Mouse (Mus musculus) hindbrain, embryonic 12.5 days (tissue): ENCODE measurements at regions not wholly inside any gene's neighbourhood (a gene's known extent, or its start where the extent isn't known, plus 50 kb on each side); places are given as distances from the start of the nearest gene placed in this dataset.

ENCODE experiments used
- ATAC-seq: fragments of 200-750 bp; cut with Nextera tagmentation; 2 replicates; pipeline ENCODE4 v1.8.0; 2017; ENCODE audit warnings: moderate TSS enrichment; ENCODE audit not compliant: low FRiP score
- H3K27ac ChIP-seq: fragments of 300-500 bp; sonication (generic); 2 replicates; pipeline ENCODE4 v1.5.1; 2016; ENCODE audit warnings: mild to moderate bottlenecking
- H3K27me3 ChIP-seq: fragments of 300-500 bp; sonication (generic); 2 replicates; pipeline ENCODE4 v1.6.1; 2016; ENCODE audit warnings: mild to moderate bottlenecking
- H3K36me3 ChIP-seq: fragments of 300-500 bp; sonication (generic); 2 replicates; pipeline ENCODE4 v1.6.1; 2016; ENCODE audit warnings: mild to moderate bottlenecking
- H3K4me1 ChIP-seq: fragments of 300-500 bp; sonication (generic); 2 replicates; pipeline ENCODE4 v1.6.1; 2016
- H3K4me2 ChIP-seq: fragments of 300-500 bp; sonication (generic); replicated peaks from 2 replicates; pipeline ENCODE4 v1.6.1; 2016; ENCODE audit warnings: mild to moderate bottlenecking
- H3K4me3 ChIP-seq: fragments of 300-500 bp; sonication (generic); 2 replicates; pipeline ENCODE4 v1.5.1; 2016; ENCODE audit warnings: mild to moderate bottlenecking
- H3K9ac ChIP-seq: fragments of 300-500 bp; sonication (generic); 2 replicates; pipeline ENCODE4 v1.6.1; 2016; ENCODE audit warnings: mild to moderate bottlenecking, moderate library complexity
- H3K9me3 ChIP-seq: fragments of 300-500 bp; sonication (generic); replicated peaks from 2 replicates; pipeline ENCODE4 v1.6.1; 2016; ENCODE audit warnings: mild to moderate bottlenecking
- WGBS: fragments of 180-500 bp; shearing (Covaris S2); methylation state at CpG from one replicate; pipeline ENCODE4 v1.1.7; 2016; 5-methylcytosine and 5-hydroxymethylcytosine counted together

DNA sequence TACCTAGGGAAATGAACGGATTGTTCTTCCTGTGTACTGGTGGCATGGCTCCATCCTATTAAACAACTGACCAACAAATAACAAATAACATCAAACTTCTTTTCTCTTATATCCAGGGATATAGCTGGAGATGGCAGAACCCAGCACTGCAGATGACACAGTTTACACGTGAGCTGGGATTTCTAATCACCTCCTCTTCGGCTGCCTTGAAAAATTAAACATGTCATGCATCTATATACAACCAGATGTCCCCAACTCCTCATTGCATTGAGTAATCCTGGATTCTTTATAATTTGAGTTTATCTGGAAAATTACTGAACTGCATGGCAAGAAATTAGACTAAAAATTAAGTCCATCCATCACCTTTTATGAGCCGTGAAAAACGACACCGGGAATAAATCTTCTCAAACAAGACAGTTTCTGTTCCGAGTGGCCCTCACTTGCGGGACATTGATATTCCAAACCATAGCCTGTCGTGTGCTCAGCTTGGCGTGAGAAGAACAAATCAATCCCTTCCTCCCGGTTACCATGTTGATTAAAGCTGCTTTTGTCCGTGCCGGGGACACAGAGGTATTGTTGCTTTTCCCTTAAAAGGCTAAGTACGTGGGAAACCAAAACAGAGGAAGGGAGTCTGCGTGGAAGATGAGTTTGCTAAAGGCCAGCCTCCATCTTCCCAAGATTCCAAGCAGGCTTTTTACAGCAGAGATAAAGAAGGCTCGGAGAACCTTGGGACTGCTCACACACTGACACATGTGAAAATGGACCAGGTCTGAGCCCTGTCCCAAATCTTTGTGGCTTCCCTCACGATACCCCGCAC, 92.8 kb upstream of the Spon1 start:
- H3K9me3 ChIP-seq = no peaks in the 10 kb centered on the region
- ATAC-seq = peak; percentile 72
- no peak overlapping the region for H3K9ac ChIP-seq
- peak overlapping the region; percentile 71 for H3K27ac ChIP-seq
- H3K36me3 ChIP-seq = no peaks in the 10 kb centered on the region
- peaks cover 14% of the 10 kb centered on the region for H3K4me1 ChIP-seq
- H3K4me3 ChIP-seq = no peak overlapping the region
- peak overlapping the region; percentile 8 for H3K4me2 ChIP-seq
- no peaks in the 10 kb centered on the region for H3K27me3 ChIP-seq
- WGBS = 33% methylated on average over 18 of the region's 18 CpGs

DNA sequence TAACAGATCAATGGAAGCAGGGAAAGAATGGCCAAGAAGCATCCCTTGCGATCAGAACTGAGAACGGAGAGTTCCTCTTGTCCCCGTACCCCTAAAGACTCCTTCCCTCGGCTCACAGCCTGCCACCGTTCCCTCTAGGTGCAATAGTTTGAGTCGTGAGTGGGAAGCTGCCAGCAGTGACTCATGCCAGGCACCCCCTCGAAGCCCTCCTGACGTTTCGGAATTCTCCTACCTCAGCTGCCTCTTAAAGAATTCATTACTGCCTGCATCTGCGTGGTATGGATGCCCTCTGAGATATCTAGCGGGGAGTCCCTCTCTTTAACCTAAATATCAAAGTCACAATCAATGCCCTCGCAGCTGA, 92.2 kb upstream of the Spon1 start:
- H3K4me2 ChIP-seq = peak overlapping the region; percentile 8; the same call in 1 of the 2 replicates
- no peaks in the 10 kb centered on the region for H3K27me3 ChIP-seq
- no peaks in the 10 kb centered on the region for H3K9me3 ChIP-seq
- 63% methylated on average over 12 of the region's 12 CpGs for WGBS
- peaks cover 14% of the 10 kb centered on the region for H3K4me1 ChIP-seq
- no peak overlapping the region for H3K4me3 ChIP-seq
- peak overlapping the region; percentile 71 for H3K27ac ChIP-seq
- H3K36me3 ChIP-seq = no peaks in the 10 kb centered on the region
- H3K9ac ChIP-seq = no peak overlapping the region
- 0 out of 2 replicates have a peak, but pooled peaks have one; percentile 23 for ATAC-seq

GRCm38 (mm10) chr7:113682271-113682670, 83.5 kb upstream of the Spon1 start:
- WGBS = 77% methylated on average over 5 of the region's 5 CpGs
- Histone ChIP-seq H3K4me2 (no peak overlapping the region), H3K27ac (no peak overlapping the region), H3K27me3 (no peaks in the 10 kb centered on the region), H3K36me3 (no peaks in the 10 kb centered on the region), H3K9me3 (no peaks in the 10 kb centered on the region), H3K4me1 (peaks cover 3% of the 10 kb centered on the region; the same call in 1 of the 2 replicates), H3K4me3 (no peak overlapping the region), H3K9ac (no peak overlapping the region)
- ATAC-seq = no peak

- no peaks in the 10 kb centered on the region for H3K27me3 ChIP-seq
- no peaks in the 10 kb centered on the region for H3K36me3 ChIP-seq
- no peak overlapping the region for H3K4me3 ChIP-seq
- ATAC-seq = no peak
- no peak overlapping the region for H3K4me2 ChIP-seq
- H3K4me1 ChIP-seq = peaks cover 13% of the 10 kb centered on the region
- no peak overlapping the region for H3K9ac ChIP-seq
- H3K27ac ChIP-seq = no peak overlapping the region
- 88% methylated on average over 4 of the region's 4 CpGs for WGBS
- no peaks in the 10 kb centered on the region for H3K9me3 ChIP-seq
These were observed 80.4 kb upstream of the Spon1 start for GRCm38 (mm10) chr7:113685349-113685748.

DNA sequence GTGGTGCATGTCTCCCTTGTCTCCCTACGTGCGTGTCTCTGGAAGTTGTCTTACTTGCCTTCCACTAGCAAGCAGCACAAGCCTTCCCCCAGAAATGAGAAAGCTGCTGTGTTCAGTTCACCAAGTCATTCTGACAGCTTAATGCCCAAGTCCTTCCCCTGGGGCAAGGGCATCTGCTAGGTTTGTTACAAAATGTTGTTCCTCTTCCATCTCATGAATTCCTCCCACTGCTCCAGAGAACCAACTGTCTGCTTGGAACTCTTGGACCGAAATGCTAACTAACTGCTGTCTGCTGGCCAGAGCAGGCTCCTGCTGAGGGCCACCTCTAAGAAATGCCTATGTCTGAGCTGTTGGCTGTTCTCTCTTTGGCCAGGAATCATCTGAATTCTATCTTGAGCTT, 79.3 kb upstream of the Spon1 start:
- Histone ChIP-seq H3K27ac (no peak overlapping the region), H3K9ac (no peak overlapping the region), H3K36me3 (no peaks in the 10 kb centered on the region), H3K9me3 (no peaks in the 10 kb centered on the region), H3K4me2 (no peak overlapping the region), H3K4me3 (no peak overlapping the region), H3K4me1 (peaks cover 15% of the 10 kb centered on the region), H3K27me3 (no peaks in the 10 kb centered on the region)
- no peak for ATAC-seq
- WGBS = 76% methylated on average over 3 of the region's 3 CpGs

DNA sequence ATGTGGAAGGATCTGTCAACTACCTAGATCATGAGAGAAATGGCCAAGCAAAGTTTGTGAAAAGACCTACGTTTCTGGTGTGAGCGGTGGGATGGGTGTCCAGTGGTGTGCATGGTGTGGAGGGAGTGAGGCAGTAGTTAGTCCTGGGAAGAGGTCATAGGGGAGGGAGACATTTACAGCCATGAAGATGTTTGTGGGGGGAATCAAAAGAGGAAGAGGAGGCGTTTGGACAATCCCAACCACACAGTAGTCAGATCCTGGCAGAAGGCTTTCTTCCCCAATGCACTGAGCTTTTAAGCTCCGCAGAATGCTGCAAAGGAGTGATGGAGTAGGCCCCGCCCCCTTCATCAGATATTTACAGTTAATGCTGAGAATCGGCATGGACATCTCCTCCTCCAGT, 78.2 kb upstream of the Spon1 start:
- Histone ChIP-seq H3K4me2 (no peak overlapping the region), H3K9me3 (no peaks in the 10 kb centered on the region), H3K27ac (0 out of 2 replicates have a peak overlapping the region, but pooled peaks have one; percentile 30), H3K4me1 (peaks cover 16% of the 10 kb centered on the region), H3K36me3 (no peaks in the 10 kb centered on the region), H3K4me3 (no peak overlapping the region), H3K27me3 (no peaks in the 10 kb centered on the region), H3K9ac (no peak overlapping the region)
- ATAC-seq = no peak
- WGBS = 82% methylated on average over 6 of the region's 6 CpGs

GRCm38 (mm10) chr7:113688231-113688669, 77.5 kb upstream of the Spon1 start:
- Histone ChIP-seq H3K4me2 (no peak overlapping the region), H3K36me3 (no peaks in the 10 kb centered on the region), H3K9ac (no peak overlapping the region), H3K27me3 (no peaks in the 10 kb centered on the region), H3K4me1 (peaks cover 16% of the 10 kb centered on the region), H3K9me3 (no peaks in the 10 kb centered on the region), H3K27ac (0 out of 2 replicates have a peak overlapping the region, but pooled peaks have one; percentile 30), H3K4me3 (no peak overlapping the region)
- ATAC-seq = peak; percentile 75
- WGBS = 34% methylated on average over 8 of the region's 8 CpGs

- Histone ChIP-seq H3K9ac (no peak overlapping the region), H3K4me3 (no peak overlapping the region), H3K4me1 (peaks cover 21% of the 10 kb centered on the region), H3K27me3 (no peaks in the 10 kb centered on the region), H3K36me3 (no peaks in the 10 kb centered on the region), H3K4me2 (no peak overlapping the region), H3K27ac (0 out of 2 replicates have a peak overlapping the region, but pooled peaks have one; percentile 30), H3K9me3 (no peaks in the 10 kb centered on the region)
- ATAC-seq = no peak
- 86% methylated on average over 1 of the region's 1 CpGs for WGBS
These were observed 77.1 kb upstream of the Spon1 start for GRCm38 (mm10) chr7:113688717-113689116.

DNA sequence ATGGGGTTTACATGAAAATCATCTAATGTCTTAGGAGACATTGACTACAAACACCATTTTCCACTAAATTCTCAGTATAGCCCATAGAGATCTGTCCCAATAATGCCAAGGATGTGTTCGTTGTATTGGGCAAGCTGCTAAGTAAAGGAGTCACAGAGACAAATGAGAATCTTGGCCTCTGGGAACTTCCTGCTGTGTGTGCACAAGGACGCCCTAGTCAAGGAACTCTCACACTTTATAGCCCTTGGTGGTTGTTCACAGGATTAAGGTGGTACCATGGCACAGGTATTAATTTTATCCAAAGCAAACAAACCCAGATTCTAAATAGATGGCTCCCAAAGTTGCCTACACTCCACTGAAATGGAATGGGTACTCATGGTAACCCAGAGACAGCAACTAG, 76.7 kb upstream of the Spon1 start:
- Histone ChIP-seq H3K9me3 (no peaks in the 10 kb centered on the region), H3K4me2 (no peak overlapping the region), H3K4me3 (no peak overlapping the region), H3K4me1 (peaks cover 25% of the 10 kb centered on the region), H3K27me3 (no peaks in the 10 kb centered on the region), H3K27ac (no peak overlapping the region), H3K9ac (no peak overlapping the region), H3K36me3 (no peaks in the 10 kb centered on the region)
- WGBS = 78% methylated on average over 2 of the region's 2 CpGs
- ATAC-seq = no peak

- H3K9ac ChIP-seq = no peak overlapping the region
- H3K9me3 ChIP-seq = no peaks in the 10 kb centered on the region
- H3K4me1 ChIP-seq = peaks cover 27% of the 10 kb centered on the region
- H3K4me3 ChIP-seq = no peak overlapping the region
- H3K4me2 ChIP-seq = no peak overlapping the region
- ATAC-seq = no peak
- no peaks in the 10 kb centered on the region for H3K36me3 ChIP-seq
- no peaks in the 10 kb centered on the region for H3K27me3 ChIP-seq
- WGBS = 55% methylated on average over 2 of the region's 2 CpGs
- no peak overlapping the region for H3K27ac ChIP-seq
These were observed 74.0 kb upstream of the Spon1 start for GRCm38 (mm10) chr7:113691756-113692155.

DNA sequence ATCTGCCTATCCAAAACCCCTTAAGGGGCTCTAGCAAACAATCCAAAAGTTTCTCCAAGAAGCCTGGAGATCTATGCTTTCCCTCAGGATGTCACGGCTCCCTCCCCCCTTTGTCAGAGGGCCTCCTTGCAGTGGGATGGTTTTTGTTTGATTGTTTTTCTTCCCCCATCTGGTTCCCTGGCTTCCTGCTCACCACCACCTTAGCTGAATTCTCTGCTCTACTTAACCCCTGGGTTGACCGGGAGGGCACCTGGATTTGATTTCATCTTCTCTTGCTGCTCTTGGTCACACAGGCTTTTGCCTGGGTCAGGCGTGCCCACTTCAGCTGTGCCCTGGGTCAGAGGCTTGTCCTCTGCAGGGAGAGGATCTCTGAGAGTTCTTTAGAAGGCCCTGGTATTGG, 72.3 kb upstream of the Spon1 start:
- Histone ChIP-seq H3K9me3 (no peaks in the 10 kb centered on the region), H3K36me3 (no peaks in the 10 kb centered on the region), H3K27me3 (no peaks in the 10 kb centered on the region), H3K4me2 (no peak overlapping the region), H3K9ac (no peak overlapping the region), H3K4me1 (peaks cover 19% of the 10 kb centered on the region), H3K27ac (no peak overlapping the region), H3K4me3 (no peak overlapping the region)
- ATAC-seq = no peak
- 57% methylated on average over 3 of the region's 3 CpGs for WGBS

- no peak overlapping the region for H3K27ac ChIP-seq
- H3K9me3 ChIP-seq = no peaks in the 10 kb centered on the region
- peaks cover 16% of the 10 kb centered on the region for H3K4me1 ChIP-seq
- H3K4me3 ChIP-seq = no peak overlapping the region
- no peak overlapping the region for H3K4me2 ChIP-seq
- WGBS = 52% methylated on average over 5 of the region's 5 CpGs
- H3K9ac ChIP-seq = no peak overlapping the region
- no peak for ATAC-seq
- no peaks in the 10 kb centered on the region for H3K36me3 ChIP-seq
- no peaks in the 10 kb centered on the region for H3K27me3 ChIP-seq
These were observed 71.3 kb upstream of the Spon1 start for GRCm38 (mm10) chr7:113694466-113694865.

DNA sequence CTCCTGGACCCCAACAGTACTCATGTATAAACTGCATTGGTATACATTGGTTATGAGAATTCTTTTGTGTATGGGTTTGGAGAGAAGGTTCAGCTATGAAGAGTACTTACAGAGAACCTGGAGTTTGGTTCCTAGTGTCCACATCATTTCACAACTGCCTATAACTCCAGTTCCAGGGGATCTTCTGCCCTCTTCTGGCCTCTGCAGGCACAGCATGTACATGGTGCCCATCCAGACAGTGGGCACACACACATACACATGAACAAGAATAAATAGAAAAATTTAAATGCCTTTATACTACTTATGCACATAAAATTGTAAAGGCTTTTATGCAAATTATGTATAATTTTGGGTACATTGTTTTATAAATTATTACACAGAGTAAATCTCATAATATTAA, 59.9 kb upstream of the Spon1 start:
- Histone ChIP-seq H3K27ac (no peak overlapping the region), H3K4me3 (no peak overlapping the region), H3K4me1 (peaks cover 3% of the 10 kb centered on the region; the same call in 1 of the 2 replicates), H3K4me2 (no peak overlapping the region), H3K9ac (no peak overlapping the region), H3K27me3 (no peaks in the 10 kb centered on the region), H3K9me3 (no peaks in the 10 kb centered on the region), H3K36me3 (no peaks in the 10 kb centered on the region)
- no peak for ATAC-seq
